Mouse (Mus musculus) cerebellum, adult 9-10 months (tissue): ENCODE measurements around the gene Rnf157.

ENCODE experiments used
- DNase-seq: peaks from one replicate; pipeline ENCODE4 v3.0.0; 2022

Gene Rnf157

GRCm38 (mm10) chr11:116294319-116294718, 118.5 kb downstream of the Rnf157 start:
- no peak for DNase-seq

GRCm38 (mm10) chr11:116293538-116294137, 119.2 kb downstream of the Rnf157 start:
- DNase-seq = no peak

- no peak for DNase-seq
These were observed 120.4 kb downstream of the Rnf157 start for GRCm38 (mm10) chr11:116292401-116292800.

GRCm38 (mm10) chr11:116290556-116290955, 122.3 kb downstream of the Rnf157 start:
- DNase-seq = no peak

- no peak for DNase-seq
These were observed 125.5 kb downstream of the Rnf157 start for GRCm38 (mm10) chr11:116287351-116287750.
